Mouse (Mus musculus) activated CD4-positive, CD25-positive, alpha-beta regulatory T cell, adult 4 months (primary cell): ENCODE data around the gene Rftn2. TPM values are rescaled to one million over a fixed set of nuclear protein-coding genes. Genes with fewer than 3 reads are reported as not detected.

Experiments used
- ATAC-seq: one replicate; pipeline ENCODE4 v1.8.0; 2017
- polyA plus RNA-seq, 2 experiments: library from polyadenylated mRNA; unstranded; fragments of 100-300 nt; shearing (Covaris generic); gene quantifications; one replicate each; pipeline ENCODE4 v1.2.1; 2017

The Rftn2 gene
- polyA plus RNA-seq, 2 experiments from 2014 or later = 2.8 to 3.5 TPM

- ATAC-seq = peak; percentile 69
Observed at GRCm38 (mm10) chr1:55210202-55210965, 16.2 kb downstream of the Rftn2 start.

GRCm38 (mm10) chr1:55208500-55209140 is 18.0 kb downstream of the Rftn2 start:
- peak; percentile 24 for ATAC-seq

- no peak for ATAC-seq
Observed at GRCm38 (mm10) chr1:55207561-55207960, 19.0 kb downstream of the Rftn2 start.

DNA sequence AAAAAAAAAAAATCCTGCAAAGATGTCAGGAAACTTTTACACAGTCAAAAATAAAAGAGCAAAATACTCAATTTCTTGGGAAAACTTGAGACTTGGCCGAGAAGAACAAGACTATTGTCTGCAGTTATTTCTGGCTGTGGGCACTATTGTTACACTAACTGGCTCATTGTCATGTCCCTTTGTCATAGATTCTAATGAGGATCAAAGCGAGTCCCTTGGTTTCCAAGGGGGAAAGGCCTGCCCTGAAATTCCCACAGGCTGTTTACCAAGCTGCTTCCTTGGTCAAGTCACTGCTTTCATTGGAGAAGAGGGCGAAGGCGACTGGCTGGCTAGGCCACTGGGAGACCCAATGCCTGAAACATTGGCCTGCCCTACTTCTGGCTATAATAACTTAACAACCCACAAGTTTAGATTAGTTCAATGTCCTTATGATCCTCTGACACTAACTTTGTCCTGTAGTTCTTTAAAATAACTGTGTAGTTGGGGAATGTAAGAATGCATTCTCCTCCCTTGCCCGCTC is 20.7 kb downstream of the Rftn2 start:
- ATAC-seq = no peak

DNA sequence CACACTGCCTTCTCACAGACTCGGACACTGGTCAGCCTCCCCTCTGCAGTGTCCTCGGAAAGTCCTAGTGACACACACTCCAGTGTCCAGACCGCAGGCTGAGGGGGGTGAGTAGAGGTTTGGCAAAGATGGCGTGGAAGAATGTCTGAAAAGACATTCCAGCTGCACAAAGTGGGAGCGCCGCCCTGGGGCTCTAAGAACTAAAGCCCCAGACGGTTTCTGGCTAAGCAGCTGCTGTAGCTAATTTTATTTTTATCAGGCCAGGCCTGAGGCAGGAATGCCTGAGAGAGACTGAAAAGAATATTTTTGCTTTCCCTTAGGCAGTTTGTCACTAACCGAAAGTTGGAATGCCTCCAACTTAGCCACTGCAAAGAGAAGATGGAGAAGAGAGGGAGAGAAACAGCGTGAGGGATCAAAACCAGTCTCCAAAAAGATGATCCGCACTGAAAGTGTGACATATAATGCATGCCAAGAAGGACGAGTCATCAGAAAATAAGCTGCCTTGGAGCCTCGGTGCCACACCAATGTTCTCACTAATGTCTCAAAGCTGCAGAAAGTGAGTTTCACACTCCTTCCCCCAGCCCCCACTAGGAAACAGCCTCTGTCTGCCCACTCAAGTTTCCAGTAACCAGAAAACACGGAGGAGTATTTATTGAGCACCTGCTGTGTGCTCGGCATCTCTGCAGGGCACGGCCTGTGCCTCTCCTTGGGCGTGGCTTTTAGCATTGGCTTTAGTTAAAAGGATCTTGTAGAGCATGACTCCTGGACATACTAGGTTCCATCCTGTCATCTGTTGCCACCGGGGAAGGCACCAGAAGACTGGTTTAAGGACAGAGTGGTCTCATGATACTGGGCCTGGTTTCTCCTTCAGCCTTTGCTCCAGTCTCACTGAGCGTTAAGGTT is 24.5 kb downstream of the Rftn2 start:
- no peak for ATAC-seq

DNA sequence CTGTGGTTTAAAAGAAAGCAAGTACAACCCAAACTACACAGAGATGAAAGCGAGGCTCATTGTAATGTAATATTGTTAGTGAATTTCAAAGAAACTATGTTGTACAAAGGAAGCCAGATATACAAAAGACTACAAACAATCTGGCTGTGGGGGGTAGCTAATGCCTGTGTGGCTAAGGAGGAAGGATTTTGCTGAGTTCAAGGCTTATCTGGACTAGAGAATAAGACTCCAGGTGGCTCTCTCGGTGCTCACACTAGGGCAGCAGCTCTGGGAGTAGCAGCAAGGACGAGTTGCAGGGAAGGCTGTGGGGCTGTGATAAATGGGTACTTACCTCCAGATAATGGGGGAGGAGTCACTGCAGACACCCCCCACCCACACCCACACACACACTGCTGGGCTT is 27.9 kb downstream of the Rftn2 start:
- ATAC-seq = no peak

- no peak for ATAC-seq
Observed at GRCm38 (mm10) chr1:55196327-55197003, 30.1 kb downstream of the Rftn2 start.

DNA sequence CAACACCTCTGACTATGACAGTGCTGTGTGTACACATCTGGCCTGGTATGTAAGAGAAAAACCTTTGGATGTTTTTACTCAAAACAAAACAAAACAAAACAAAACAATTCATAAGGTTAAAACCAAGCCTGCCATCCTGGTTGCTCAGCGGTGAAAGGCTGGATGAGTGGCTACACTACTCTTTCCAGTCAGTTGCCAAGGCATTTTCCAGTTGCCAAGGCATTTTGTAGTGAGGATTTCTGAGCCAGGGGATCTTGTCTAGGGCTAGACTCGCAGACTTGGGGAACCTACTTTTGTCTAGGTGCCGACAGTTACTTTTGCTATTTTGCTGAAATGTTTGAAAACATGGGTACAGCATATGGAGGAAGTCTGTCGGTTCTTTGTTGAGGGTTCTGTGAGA is 31.6 kb downstream of the Rftn2 start:
- no peak for ATAC-seq

DNA sequence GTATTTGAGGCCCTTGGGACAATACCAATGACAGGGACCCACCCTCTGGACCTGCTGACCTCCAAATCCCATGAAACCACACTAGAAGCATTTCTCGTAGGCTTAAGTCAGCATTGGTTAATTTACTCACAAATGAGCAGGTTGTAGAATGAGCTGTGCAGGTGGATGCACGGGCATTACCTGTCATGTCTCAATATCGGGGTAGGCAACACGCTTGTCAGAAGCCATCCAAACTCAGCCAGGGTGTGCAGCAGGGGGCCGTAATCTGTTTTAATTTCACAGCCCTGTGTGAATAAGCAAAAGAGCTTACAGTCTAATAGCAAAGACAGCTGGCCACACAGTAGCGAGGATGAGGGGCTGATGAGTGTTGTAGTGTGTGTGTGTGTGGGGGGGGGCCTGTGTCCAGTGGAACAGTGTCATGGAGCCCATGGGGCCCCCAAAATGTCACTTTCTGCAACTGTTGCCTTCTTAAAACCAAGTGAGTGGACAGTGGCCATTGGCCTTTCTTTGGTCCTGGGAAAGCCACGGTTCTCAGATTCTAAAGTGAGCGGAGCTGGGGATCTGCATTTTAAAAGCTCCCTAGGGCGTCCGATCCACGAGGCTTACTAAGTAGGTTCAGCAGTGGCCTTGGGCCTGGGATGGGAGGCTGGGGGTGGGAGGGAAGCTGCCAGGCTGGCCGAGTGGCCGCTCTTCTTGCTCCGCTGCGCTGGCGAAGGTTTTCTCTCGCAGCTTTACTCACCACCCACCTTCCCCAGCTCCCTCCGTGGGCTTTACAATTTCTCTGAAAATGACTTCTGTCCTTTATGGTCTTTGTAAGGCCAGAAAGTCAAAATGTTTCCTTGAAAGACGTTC is 32.3 kb downstream of the Rftn2 start:
- no peak for ATAC-seq

DNA sequence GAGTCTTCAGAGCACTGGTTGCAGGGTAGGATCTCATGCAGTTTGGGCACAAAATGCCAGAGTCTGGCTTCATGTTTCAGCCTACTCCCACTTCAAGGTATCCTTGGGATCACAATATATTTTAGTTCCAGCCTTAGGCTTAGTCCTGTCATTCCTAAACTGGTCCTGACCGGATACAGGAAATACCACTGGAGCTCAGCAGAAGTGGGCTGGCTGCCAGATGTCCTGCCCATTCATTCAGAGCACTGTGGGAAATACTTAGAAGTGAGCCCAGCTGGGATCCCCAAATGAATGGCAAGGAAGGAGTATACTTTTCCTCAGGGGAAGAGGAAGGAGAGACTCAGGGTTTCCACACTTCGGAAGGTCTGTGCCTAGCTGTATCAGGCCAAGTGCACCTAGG is 33.3 kb downstream of the Rftn2 start:
- ATAC-seq = no peak

DNA sequence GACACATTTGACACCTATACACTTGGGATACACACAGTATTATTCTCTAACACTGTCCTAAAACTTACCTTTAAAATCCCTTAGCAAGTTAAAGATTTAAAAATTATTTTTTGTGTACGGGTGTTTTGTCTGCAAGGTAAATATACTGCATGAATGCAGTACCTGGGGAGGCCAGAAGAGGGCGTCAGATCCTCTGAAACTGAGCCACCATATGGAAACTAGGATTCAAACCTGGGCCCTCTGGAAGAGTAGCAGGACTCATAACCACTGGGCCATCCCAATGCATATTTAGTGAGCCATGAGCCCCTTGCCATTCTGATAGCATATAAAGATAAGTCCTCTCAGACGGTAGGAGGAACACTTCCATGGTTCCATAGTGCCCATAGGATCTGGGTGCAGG is 33.8 kb downstream of the Rftn2 start:
- ATAC-seq = no peak

DNA sequence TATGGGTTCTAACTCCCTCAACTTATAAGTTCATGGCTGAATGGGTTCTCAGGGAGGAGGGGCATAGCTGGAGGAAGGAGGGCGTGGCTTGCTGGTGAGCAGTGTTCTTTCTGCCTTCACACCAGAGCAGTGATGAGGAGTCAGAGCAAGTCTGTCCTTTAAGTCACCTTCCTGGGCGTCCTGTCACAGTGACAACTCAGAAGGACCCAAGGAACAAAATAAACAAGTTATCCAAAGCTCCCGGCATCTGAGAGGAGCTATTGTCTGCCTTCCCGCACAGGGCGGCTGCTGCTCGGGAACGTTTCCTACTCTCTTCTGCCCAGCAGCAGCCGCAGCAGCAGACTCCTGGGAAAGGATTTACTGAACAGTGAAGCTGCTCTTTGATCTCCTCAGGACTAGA is 34.6 kb downstream of the Rftn2 start:
- no peak for ATAC-seq

DNA sequence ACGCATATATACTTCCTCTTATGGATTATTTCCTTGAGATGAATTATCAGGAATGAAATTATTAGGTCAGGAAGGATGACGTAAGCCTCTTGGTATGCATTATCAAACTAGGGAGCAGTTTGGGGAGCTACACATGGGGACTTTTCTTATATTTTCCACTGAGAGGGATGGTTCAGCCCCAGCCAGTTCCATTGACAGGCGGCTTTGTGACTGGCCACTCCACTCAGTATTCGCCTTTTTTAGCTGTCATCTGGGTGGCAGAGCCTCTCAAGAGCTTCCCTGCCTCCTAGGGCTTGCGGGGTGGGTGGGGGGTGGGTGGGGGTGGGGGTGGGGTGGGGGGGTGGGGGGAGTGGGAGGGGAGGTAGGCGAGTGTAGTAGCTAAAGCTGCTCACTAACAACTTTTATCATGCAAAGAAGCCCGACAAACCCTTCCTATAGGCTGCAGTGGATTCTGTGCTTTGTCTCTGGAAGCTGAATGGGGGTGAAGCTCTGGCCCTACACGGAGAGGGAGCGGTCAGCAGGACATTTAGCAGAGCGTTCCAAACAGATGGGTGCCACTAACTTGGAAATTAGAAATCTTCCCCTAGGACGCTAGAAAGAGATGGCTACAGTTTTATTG is 39.9 kb downstream of the Rftn2 start:
- ATAC-seq = no peak

DNA sequence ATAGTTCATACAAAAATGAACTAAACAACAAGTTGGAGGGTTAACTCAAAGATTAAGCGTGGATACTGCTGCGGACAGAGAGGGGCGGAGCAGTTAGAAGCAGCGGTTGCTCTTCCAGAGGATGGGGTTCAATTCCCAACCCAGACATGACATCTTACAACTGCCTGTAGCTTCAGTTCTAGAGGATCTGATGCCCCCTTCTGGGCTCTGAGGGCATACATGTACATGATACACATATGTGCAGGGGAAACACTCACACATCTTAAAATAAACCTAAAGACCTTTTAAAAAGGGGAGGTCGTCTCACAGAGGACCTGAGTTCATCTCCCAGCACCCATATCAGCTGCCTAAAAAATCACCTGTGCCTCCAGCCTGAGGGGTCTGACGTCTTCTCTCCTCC is 40.9 kb downstream of the Rftn2 start:
- no peak for ATAC-seq

GRCm38 (mm10) chr1:55182392-55182791 is 44.2 kb downstream of the Rftn2 start:
- ATAC-seq = no peak

GRCm38 (mm10) chr1:55179917-55180566 is 46.5 kb downstream of the Rftn2 start:
- ATAC-seq = no peak

DNA sequence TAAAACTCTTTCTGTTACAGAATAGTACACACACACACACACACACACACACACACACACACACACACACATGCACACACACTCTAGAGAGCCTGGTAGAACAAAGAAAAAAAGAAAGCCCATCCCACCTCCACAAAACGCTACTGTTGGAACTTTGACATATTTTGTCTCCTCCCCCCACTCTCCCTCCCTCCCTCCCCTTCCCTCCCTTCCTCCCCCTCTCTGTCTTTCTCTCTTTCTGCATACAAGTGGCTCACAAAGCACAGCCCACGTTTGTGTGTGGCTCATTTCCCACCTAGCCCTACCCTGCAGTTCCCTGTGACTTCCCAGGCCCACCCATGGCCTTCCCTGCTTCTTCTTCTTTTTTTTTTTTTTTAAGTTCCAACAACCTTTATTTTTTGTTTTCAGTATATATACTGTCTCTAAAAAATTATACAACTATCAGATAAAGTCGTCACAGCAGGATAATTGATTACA is 52.0 kb downstream of the Rftn2 start:
- no peak for ATAC-seq

- no peak for ATAC-seq
Observed at GRCm38 (mm10) chr1:55173720-55174557, 52.6 kb downstream of the Rftn2 start.
